Mouse (Mus musculus) 3T3-L1 (cell line): ENCODE measurements around the gene Lpar1.
"Not testable (repeated sequence)": the region's sequence is repeated elsewhere in the genome, so short reads cannot be mapped to it uniquely, and the experiment has no call there.

Source experiments
- DNase-seq: peaks from one replicate; pipeline ENCODE4 v3.0.0-alpha.2; 2015; ENCODE audit warnings: low read depth, low spot score

The Lpar1 gene

DNA sequence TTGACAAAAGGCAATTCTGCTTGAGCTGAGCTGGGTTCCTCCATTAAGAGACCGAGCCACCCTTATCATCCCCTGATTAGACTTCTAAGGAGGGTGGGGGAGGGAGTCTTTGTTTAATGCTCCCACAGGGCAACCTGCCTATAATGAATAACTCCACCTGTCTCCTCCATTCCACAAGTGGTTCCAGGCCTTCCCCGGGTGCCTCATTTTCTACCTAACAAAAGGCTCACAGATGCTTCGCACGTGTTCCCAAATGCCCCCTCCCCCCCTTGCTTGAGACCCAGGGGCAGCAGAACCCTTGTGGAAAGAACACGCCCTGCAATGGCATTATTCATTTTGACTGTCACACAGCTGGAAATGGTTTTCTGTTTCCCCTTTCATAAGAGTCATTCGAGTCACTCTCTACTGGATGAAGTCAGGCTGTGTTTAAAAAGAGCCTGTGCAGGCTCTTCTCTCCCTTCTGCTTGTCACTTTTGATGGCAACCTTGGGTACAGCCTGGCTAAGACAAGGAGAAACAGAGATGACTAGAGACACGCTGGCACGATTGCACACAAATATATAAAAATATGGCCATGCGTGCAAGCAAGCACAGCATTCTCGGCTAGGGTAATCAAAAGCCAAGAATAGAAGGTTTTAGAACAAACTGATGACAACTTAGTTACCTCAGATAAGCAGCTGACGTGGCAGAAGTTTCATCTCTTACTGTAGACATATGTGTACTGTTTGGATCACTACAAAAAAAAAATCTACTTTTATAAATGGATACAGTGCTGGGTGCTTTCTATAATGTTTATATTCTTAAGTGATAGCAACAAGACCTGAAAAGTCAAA is 7.0 kb downstream of the Lpar1 start:
- peak; percentile 73 for DNase-seq

DNA sequence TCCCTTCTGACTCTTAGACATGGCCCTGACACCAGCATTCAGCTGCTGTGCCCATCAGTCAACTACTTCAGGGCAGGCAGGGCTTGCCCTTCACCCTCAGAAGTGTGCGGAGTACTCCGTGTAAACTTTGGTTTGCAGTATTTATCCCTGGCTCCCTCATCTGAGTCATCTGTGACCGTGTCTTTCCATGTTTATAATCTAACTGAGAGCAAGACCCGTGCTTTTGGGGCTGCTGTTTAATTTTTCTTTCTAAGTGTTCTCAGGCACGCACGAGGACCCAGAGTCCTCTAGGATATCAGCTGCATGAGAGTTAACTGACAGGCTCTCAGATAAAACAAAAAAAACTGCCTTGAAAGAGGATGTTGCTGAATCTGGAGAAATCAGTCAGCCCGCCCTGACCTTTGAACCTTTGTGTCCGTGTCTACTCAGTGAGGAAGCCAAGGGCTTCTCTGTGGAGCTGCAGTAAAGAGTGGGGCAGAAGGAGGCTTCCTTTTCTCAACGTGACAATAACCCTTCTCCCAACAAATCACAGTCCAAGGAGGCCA is 7.7 kb downstream of the Lpar1 start:
- DNase-seq = peak; percentile 30

DNA sequence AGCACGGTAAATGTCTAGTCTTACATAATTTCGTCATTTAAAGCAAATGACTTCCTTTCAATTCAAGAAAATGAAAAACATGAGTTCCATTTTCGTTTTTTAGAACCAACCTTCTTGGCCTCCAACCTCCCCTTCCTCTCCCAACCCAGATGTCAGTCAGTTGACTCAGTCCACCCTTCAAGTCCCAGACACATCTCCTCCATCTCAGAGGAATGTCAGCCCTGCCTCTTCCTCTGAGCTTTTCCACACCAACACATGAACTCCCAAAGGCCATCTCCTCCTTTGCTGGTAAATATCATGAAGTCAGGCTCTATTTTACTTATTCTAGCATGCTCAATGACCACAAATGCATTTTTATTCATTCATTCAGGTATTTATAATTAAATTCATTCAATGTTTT is 10.5 kb downstream of the Lpar1 start:
- DNase-seq = no peak

DNA sequence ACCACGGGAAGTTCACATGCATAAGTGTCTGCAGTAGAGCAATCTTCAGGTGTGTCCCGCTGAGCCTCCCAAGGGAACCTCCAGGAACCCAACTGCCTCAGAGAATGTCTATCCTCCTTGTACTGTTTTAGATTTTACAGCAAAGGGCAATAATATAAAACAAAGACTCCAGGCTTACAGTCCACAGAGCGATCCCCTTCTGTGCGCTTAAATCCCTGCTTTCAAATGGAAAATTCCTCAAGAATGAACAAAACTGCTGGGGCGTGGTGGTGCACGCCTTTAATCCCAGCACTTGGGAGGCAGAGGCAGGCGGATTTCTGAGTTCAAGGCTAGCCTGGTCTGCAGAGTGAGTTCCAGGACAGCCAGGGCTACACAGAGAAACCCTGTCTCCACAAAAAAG is 11.0 kb downstream of the Lpar1 start:
- DNase-seq = not testable (repeated sequence)

DNA sequence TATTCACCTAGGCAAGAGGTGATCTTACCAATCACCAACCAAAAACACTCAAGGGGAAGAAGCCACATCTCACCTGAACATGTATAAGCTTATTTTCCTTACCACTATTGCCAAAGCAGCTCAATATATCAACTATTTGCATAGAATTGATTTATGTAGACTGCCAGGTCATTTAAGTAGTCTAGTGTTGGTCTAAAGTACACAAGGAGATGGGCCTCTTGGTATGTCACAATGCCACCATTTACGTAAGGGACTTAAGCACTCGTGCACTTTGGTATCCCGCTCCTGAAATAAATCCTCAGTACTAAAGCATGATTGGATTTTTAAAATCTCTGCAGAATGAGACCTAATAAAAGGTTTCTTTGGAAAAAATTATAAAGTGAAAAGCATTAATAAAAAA is 12.9 kb downstream of the Lpar1 start:
- no peak for DNase-seq

DNA sequence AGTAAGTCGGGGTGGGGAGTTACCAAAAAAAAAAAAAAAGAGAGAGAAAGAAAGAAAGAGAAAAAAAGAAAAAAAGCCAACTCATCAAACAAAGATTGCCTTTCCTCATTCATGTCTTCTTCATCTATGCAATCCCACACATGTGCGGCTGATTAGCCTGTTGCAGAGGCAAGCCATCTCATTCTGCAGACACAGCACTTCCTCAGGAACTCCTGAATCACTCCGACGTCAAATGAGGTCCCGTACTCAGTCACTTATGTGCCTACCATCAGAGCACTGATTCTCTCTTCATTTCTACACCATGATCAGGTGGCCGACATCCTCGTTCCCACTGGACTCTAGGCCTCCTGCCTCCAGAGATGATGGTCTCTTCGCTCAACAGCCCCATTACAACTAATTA is 13.3 kb downstream of the Lpar1 start:
- no peak for DNase-seq

DNA sequence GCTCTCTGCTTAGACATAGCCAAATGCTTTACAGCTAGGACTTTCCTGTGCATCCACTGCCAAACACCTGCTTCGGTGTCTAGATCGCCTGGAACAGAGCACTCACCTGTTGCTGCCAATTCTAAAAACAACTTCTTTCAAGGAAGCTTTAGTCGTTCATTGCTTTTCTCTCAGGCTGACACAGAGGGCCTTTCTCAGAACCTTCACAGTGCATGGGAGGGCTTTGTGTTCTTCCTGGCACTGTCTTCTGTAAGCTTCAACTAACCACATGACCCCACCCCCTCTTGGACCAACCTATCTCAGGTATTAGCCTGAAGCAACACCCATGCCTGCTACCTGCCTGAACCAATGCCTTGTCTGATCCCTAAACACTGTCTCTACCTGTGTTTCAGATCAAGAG is 15.0 kb downstream of the Lpar1 start:
- no peak for DNase-seq

DNA sequence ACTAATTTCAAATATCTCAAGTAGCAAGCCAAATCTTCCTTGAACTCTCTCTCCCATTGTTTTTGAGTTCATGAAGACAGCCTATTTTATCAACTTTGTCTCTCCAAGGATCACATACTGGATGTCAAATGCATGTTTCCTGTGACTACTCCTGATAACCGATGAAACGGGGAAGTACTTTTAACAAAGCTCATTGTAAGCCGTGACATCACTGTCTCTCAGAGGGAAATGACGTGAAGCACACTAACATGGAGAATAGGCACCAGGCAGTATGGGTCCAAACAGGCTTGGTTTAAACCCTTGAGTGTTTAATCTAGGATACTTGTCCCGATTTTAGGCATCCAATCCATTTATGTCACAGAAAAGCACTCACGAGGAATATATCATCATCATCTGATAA is 17.9 kb downstream of the Lpar1 start:
- no peak for DNase-seq

DNA sequence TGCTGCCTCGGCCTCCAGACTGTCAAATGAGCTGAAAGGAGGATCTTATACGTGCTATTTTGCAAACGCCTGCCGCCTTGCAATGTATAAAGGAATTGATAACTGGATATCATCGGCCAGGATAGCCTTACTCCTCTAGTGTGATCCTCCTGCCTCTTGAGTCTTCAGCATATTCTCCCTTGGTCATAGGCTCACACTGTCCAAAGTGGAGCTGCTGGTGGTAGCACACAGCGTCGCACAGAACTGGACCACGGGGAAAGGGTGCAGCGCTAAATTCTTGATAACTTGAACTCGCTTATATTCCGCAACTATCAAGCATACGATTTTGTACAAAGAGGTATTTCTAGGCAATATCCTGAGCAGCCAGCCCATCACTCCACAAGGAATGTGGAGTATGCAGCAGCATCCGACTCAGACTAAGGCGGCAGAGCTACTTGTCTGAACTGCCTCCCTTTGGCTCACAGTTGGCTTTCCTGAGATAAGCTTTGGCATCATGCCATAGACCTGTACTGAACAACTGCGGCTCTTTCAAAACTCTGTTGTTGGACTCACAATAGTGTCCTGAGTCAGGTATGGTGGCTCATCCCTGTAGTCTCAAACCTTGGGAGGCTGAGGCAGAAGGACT is 18.9 kb downstream of the Lpar1 start:
- peak; percentile 60 for DNase-seq

DNA sequence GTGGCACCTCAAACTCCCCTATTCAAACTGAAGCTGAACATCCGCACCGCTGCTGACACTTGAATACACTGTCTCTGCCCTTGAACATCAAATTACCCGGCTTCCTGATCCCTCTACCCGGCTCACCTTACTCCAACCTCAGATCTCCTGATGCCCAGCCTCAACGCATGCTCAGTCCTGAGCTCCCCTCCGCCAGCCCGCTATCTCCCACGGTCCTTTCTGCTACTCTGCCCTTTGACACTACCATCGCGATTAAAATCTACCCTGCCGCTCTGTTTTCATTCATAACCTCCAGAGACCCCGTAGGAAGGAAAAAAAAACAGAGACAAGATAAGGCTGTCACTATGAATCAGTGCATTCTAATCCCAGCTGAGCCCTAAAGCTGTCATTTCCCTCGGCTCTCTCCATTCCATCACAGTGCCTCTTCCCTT is 19.5 kb downstream of the Lpar1 start:
- no peak for DNase-seq

DNA sequence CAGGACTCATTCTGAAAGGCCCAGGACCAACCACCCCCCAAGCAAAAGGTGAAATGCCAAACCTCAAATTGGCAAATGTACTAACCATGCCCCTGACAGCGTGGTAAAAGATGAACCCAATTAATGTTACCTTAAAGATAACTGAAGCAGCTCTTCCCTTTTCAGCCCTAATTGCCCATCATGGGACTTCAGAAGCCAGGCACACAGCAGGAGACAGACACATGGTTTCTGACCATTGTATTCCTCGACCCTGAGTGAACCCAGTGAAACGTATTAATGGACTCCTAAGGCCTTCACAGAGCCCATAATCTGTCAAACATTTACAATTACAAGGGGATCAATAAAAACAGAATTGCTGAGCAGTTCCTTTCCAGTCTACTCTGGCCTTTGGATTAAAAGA is 20.2 kb downstream of the Lpar1 start:
- DNase-seq = no peak

DNA sequence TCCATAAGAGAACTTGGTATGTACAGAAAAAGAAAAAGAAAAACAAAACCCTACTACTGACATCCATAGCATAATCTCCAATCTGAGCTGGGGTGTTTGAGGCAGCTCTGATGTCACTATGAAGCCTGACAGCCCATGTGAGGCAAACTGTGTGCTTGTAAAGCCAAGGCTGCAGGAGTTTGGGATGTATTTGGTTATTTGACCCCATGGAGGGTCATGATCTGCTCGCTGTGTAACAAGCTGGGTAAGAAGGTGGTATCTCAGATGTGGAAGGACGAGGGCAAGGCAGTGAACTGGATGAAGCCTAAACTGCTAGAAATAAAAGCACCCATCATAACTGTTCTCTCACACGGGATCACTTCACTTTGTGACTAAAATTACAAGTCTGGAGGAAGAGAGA is 21.4 kb downstream of the Lpar1 start:
- no peak for DNase-seq

DNA sequence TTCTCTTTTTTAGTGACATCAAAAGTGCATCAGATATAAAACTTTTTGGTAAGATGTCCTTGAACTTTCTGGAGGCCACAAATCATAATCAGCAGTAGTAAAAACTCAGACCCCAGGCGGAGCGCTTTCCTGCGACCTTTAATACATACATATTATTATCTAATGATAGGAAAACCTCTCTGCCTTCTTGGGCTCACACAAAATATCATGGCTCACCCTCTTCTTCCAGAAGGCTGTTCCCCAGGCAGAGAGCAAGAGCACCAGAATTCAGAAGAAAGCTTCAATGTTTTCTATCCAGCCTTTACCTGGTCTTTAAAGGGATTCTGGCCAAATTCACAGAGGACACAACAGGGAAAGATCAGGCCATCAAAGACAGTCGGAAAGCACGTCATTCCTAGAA is 23.0 kb downstream of the Lpar1 start:
- DNase-seq = no peak

DNA sequence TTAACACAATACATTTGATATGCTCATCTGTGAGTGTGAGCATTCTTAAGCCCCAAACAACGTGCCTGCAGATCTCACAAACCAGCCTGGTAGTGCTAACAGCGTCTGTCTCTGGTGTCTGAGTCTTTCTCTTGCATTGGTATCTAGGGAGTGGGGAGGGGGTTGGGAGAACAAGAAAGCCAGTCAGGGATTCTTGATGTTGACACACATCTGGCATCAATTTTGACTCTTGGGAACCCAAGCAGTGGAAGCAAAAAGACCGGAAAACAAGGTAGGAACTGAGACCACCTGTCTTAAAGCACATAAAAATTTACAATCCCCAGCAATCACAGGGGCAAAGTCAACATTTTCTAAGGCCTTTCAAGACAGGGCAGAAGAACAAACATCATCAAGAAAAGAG is 23.4 kb downstream of the Lpar1 start:
- DNase-seq = peak; percentile 46

DNA sequence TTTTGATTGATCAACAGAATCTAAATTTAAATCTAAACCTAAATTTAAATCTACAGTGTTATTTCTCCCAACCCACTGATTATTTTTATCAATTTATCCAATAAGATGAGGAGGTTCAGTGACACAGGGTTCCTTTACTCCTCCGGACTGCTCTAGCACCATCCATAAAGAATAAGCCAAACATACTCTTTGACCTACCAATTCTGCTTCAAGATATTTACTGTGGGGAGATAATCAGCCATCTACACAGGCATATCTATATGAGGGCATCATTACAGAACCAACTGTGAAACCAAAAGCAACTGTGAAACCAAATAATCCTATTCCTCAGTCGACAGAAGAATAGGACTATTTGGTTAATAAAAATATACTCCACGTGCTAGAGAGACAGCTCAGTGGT is 25.8 kb downstream of the Lpar1 start:
- DNase-seq = no peak

DNA sequence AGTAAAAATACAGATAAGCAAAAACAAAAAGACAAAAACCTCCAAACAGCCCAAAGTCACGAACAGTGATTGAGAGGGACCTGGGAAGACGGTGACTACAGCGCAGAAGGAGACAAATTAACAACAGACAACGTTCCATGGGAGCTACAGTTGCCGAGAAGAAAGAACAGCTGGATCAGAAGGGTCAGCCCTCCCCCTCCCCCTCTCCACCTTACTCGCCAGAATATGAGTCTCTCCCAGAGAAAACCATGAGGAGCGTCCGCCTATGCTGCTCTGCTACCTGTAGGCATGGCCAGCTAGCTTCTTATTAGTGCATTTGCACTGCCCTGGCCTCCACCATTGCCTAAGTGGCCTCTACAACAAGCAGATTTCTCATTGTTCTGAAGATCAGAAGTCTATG is 32.6 kb downstream of the Lpar1 start:
- DNase-seq = no peak

DNA sequence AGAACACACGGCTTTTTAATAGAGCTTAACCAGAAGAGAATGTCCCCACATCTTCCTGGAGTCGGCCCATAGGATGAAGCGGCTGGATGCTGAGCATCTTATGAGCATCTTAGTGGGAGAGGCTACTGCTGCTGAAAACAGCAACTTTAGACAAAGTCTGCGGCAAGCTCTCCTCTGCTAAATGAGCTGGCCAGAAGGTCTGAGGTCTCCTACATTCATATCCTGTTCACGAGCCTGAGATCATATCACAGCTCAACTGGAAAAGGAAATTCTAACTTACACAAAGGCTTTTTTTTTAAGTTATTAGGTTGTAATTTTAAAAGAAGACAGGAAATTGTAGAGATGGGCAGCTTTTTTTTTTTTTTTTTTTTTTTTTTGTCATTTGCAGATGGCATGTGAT is 33.2 kb downstream of the Lpar1 start:
- DNase-seq = no peak

DNA sequence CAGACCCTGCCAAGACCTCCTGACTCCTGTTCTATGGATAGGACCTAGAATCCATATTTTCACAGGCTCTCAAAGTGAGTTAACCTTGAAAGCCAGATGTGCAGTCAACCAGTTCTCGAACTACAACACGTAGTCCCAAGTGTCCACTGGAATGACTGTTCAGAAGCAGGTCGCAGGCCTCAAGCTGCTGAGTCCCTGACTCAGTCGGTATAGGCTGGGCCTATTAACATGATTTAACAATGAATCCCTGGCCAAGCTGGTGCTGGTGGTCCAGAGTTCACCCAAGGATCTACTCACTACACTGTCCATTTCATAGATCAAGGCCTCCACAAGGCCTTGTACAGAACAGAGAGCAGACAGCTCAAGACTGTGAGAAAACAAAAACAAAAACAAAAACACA is 33.8 kb downstream of the Lpar1 start:
- DNase-seq = no peak

DNA sequence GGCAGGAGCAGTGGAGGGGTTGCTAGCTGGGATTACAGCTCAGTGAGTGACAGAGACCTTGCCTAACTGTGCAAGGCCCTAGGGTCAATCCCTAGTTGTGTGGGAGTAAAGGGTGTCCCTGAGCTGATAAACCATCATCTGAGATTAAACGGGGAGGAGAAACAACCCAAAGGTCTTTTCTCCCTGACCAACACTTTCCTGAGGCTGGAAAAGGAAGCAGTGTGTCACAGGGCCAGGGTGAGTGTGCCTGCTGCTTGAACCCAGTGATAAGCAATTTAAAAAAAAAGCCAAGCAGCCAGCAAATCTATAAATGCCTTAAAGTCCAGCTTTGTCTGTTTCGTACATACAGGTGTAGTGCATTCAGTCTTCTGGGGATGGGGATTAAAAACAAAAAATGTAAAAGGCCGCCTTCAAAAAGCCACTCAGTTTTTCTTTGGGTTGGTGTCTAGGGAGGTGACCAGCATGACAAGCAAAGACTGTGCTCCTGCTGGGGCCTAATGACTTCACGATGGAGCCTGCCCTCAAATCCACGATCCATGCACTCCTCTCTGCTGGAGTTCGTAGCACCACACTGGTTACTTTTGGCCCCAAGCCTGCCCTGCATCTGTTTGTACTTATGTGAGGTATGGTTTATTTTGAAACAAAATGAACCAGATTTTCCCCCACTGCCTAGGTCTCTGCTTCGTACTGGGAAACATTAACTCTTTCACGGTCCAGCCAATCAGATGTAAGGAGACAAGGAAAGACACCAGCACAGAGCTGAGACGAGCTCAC is 35.3 kb downstream of the Lpar1 start:
- DNase-seq = peak; percentile 23

DNA sequence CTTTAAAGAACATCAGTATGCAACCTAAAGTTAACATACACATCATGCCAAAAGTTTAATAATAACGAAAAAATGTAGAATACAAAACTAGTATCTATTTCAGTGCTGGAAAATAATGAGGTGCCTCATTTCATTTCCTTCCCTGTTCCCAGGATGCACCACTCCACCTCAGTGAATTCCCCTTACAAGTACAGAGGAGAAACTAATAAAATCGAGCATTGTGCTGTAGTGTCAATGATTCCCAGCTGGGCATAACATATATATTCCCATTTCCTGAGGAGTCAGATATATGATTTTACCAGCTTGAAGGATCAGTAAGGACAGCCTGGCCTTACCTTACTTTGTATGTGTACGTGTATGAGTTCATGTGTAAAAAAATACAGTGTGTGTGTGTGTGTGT is 36.9 kb downstream of the Lpar1 start:
- DNase-seq = no peak

DNA sequence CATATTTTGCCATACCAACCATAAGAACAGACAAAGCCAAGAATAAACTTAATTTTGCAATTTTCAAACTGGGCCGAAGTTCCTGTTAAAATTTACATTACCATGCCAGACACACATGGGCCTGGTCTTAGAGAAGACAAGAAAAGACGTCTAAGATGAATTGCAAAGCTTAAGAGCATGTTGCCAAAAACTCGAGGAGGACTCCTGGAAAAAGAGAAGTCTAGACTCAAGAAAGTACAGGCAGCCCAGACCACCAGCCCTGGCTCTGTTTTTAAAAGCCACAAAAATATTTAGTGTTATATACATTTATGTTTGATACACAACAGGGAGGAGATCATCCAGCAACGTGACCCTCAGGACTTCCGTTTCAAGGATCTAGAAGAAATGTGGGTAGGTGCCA is 37.5 kb downstream of the Lpar1 start:
- no peak for DNase-seq

DNA sequence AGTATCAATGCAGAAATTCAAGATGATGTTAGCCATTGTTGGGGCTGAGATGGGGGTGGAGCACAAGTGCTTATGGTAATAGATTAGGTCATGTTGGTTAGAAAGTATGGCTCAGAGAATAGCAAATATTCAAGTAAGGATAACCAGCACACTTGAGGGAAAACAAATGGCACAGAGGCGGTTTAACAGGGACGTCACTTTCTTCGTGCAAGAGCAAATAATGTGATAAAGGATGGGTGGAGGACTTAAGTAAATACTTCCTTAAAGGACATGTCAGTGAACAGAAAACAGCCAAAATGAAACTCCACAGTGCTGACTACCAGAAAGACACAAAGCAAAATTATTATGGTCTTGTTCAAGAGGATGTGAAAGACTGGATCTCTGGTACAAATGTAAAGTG is 42.1 kb downstream of the Lpar1 start:
- DNase-seq = no peak
